Mouse (Mus musculus) lung, adult 2 months (tissue): ENCODE measurements around the gene Nlk.

Experiments used
- CTCF ChIP-seq: fragments of 200-500 bp; IDR thresholded peaks from 2 replicates; pipeline ENCODE4 v1.5.1; 2011; ENCODE audit warnings: mild to moderate bottlenecking, low read length, control low read depth; ENCODE audit not compliant: insufficient read depth
- POLR2A ChIP-seq: fragments of 200-500 bp; IDR thresholded peaks from 2 replicates; pipeline ENCODE4 v1.6.1; 2011; ENCODE audit warnings: low read depth, mild to moderate bottlenecking, control low read depth, low read length, borderline replicate concordance; ENCODE audit errors: extremely low read depth

DNA sequence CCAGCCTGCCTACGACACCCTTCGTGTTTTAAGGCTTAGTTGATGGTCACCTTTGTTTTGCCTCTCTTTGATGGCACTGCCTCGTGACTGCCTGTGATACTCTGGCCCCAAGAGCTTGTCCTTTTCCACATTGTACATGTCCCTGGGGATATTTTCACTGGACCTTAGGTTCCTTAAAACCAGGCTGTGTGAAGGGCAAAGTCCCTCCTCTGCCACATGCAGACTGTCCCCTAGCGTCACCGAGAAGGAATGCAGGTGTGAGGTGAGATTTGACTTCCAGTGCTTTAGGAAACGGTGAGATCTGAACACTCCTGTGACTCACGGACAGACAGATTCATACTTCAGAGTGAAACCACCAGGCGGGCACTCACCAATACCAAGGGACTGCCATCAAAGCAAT lies 139.9 kb downstream of the Nlk start:
- TF ChIP-seq CTCF: peak; percentile 69
- TF ChIP-seq POLR2A: no peak
